1 mouse cellular context compared by ENCODE assay signal in the genomic region with DNA sequence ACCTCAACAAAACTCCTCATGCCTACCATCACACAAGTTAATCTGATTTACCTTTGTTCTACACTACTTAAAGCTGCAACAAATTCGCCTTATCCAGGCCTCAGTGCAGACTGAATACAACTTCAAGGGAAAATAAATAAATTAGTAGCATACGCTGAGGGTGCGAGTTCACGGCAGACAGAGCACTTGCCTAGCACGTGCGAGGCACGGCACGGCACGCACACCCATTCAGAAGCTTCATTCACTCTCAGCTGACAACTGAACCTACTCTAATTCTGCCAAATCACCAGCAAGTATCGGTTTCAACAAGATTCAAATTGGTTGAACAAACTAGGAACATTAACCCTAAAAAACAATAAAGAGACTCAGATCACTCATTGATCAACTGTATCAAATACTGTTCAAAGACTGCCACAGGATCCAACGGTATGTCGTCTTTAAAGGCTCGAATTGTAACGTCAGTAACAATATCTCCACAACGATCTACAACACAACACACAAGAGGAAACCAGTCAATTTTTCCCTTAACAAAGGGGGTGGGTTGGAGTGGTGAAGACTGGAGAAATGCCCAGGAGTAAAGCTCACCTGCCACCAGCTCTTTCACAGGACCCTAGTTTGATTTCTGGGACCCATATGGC.
TF ChIP-seq lines count a peak whose summit lies in the region.

No protein-coding gene starts in this region.

TF ChIP-seq in CH12.LX, 34 proteins besides CTCF, POLR2A, EP300 and RAD21 (continued from another document):
- TF ChIP-seq USF2 (conservative IDR thresholded peaks at IDR 0.05; ENCODE audit: low read depth, low read length): no peak
- TF ChIP-seq MYC (IDR thresholded peaks at IDR 0.05; ENCODE audit: low read depth, low read length): peak; percentile 64
- no peak for TF ChIP-seq GABPA (IDR thresholded peaks at IDR 0.05; ENCODE audit: insufficient replicate concordance, low read depth, low read length)
- TF ChIP-seq BHLHE40 (IDR thresholded peaks at IDR 0.05; ENCODE audit: low read depth, low read length): peak; percentile 100
- no peak for TF ChIP-seq MEF2A (IDR thresholded peaks at IDR 0.05; ENCODE audit: borderline replicate concordance, low read depth, low read length)
- TF ChIP-seq MXI1 (IDR thresholded peaks at IDR 0.05; ENCODE audit: low read depth, low read length): peak; percentile 79
- TF ChIP-seq MAX (IDR thresholded peaks at IDR 0.05; ENCODE audit: low read length): peak; percentile 63; the same call in 1 of the 2 replicates
- no peak for TF ChIP-seq ZNF384 (IDR thresholded peaks at IDR 0.05; ENCODE audit: low read depth, low read length)
- no peak for TF ChIP-seq HCFC1 (IDR thresholded peaks at IDR 0.05; ENCODE audit: low read depth, low read length)
- TF ChIP-seq KAT2A (IDR thresholded peaks at IDR 0.05; ENCODE audit: insufficient replicate concordance, low read length): no peak
- no peak for TF ChIP-seq CHD2 (IDR thresholded peaks at IDR 0.05; ENCODE audit: low read length)
